Mouse (Mus musculus): ENCODE measurements around the gene Rps15a. TPM values are rescaled to one million over a fixed set of nuclear protein-coding genes. Genes with fewer than 3 reads are reported as not detected.

Gene Rps15a
- polyA plus RNA-seq, 2 experiments: 1,027 to 6,071 TPM

- no peak overlapping the region for H3K4me2 ChIP-seq (replicated peaks; ENCODE audit: low read depth, low read length, severe bottlenecking)
- no peak for TF ChIP-seq POLR2A (IDR thresholded peaks at IDR 0.05; ENCODE audit: borderline replicate concordance, extremely low read depth, insufficient read depth, insufficient read length)
- no peak for ATAC-seq (ENCODE audit: low FRiP score, low read depth)
- no peak overlapping the region for H3K27ac ChIP-seq (replicated peaks; ENCODE audit: low read depth, low read length)
- H3K9ac ChIP-seq (ENCODE audit: low read depth, low read length, severe bottlenecking): no peak overlapping the region
- no peaks in the 10 kb centered on the region for H3K27me3 ChIP-seq (ENCODE audit: control insufficient read depth, insufficient read depth, low read length)
- WGBS: 86% methylated on average over 4 of the region's 4 CpGs
- no peaks in the 10 kb centered on the region for H3K36me3 ChIP-seq (ENCODE audit: control insufficient read depth, insufficient read depth, low read length)
- H3K4me3 ChIP-seq (replicated peaks; ENCODE audit: low read length): no peak overlapping the region
- no peaks in the 10 kb centered on the region for H3K4me1 ChIP-seq (ENCODE audit: control insufficient read depth, insufficient read depth, low read length)
- no peaks in the 10 kb centered on the region for H3K9me3 ChIP-seq (ENCODE audit: control insufficient read depth, low read length)
- DNase-seq (ENCODE audit: low spot score): no peak
Observed at GRCm38 (mm10) chr7:118079987-118080386, 36.0 kb downstream of the Rps15a start.

- 94% methylated on average over 5 of the region's 5 CpGs for WGBS
- no peak for TF ChIP-seq POLR2A (IDR thresholded peaks at IDR 0.05; ENCODE audit: borderline replicate concordance, extremely low read depth, insufficient read depth, insufficient read length)
- no peak for ATAC-seq (ENCODE audit: low FRiP score, low read depth)
Observed at GRCm38 (mm10) chr7:118079097-118079496, 36.9 kb downstream of the Rps15a start.

DNA sequence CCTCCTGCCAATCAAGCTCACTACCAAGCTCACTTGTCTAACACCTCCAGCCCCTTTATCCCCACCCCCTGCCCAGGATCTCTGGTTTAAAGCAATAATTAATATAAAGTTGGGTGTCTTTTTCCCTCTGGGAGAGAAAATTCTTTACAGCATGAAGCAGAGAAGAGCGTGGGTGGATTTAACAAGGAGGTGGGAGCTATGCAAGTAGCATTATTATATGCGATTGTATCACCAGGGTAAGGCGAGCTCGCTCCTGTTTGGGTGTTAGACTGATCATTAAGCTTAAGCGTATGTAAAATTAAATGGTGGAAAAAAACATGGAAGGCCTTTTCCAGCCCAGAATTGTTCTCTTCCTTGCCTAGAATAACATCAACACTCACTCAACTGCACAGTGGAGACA, 48.7 kb downstream of the Rps15a start:
- WGBS: 89% methylated on average over 5 of the region's 5 CpGs
- no peak for DNase-seq (ENCODE audit: low spot score)
- H3K27me3 ChIP-seq (ENCODE audit: control insufficient read depth, insufficient read depth, low read length): no peaks in the 10 kb centered on the region
- H3K9ac ChIP-seq (ENCODE audit: low read depth, low read length, severe bottlenecking): no peak overlapping the region
- no peak for ATAC-seq (ENCODE audit: low FRiP score, low read depth)
- H3K4me3 ChIP-seq (replicated peaks; ENCODE audit: low read length): no peak overlapping the region
- H3K4me1 ChIP-seq (ENCODE audit: control insufficient read depth, insufficient read depth, low read length): no peaks in the 10 kb centered on the region
- no peaks in the 10 kb centered on the region for H3K36me3 ChIP-seq (ENCODE audit: control insufficient read depth, insufficient read depth, low read length)
- no peak for TF ChIP-seq POLR2A (IDR thresholded peaks at IDR 0.05; ENCODE audit: borderline replicate concordance, extremely low read depth, insufficient read depth, insufficient read length)
- H3K27ac ChIP-seq (replicated peaks; ENCODE audit: low read depth, low read length): no peak overlapping the region
- H3K4me2 ChIP-seq (replicated peaks; ENCODE audit: low read depth, low read length, severe bottlenecking): no peak overlapping the region
- no peaks in the 10 kb centered on the region for H3K9me3 ChIP-seq (ENCODE audit: control insufficient read depth, low read length)

More at GRCm38 (mm10) chr7:118079097-118079496, 36.9 kb downstream of the Rps15a start:
- Histone ChIP-seq H3K36me3 (ENCODE audit: control insufficient read depth, insufficient read depth, low read length) (no peaks in the 10 kb centered on the region), H3K4me2 (replicated peaks; ENCODE audit: low read depth, low read length, severe bottlenecking) (no peak overlapping the region), H3K4me3 (replicated peaks; ENCODE audit: low read length) (no peak overlapping the region), H3K9me3 (ENCODE audit: control insufficient read depth, low read length) (no peaks in the 10 kb centered on the region), H3K9ac (ENCODE audit: low read depth, low read length, severe bottlenecking) (no peak overlapping the region), H3K27ac (replicated peaks; ENCODE audit: low read depth, low read length) (no peak overlapping the region), H3K27me3 (ENCODE audit: control insufficient read depth, insufficient read depth, low read length) (no peaks in the 10 kb centered on the region), H3K4me1 (ENCODE audit: control insufficient read depth, insufficient read depth, low read length) (no peaks in the 10 kb centered on the region)
- DNase-seq (ENCODE audit: low spot score): no peak

DNA sequence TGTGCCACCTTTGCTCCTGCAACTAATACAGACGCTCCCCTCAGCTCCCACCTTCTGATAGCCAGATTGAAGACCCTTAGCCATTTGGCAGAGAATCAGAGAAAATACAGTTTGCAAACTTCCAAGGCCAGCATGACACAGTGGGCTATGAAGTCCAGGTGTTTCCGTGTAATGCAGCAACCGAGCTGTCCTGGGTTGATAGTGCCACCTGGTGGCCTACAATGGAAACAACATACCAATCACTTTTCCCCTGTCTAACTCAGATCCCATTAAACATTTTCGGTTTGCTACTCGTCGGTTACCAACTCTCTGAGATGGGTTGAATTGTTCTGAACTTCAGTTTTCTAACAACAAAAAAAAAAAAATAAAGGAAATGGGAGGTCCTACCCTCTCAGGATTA, 59.7 kb downstream of the Rps15a start:
- Histone ChIP-seq H3K4me2 (replicated peaks; ENCODE audit: low read depth, low read length, severe bottlenecking) (no peak overlapping the region), H3K9me3 (ENCODE audit: control insufficient read depth, low read length) (no peaks in the 10 kb centered on the region), H3K9ac (ENCODE audit: low read depth, low read length, severe bottlenecking) (no peak overlapping the region), H3K27ac (replicated peaks; ENCODE audit: low read depth, low read length) (no peak overlapping the region), H3K4me1 (ENCODE audit: control insufficient read depth, insufficient read depth, low read length) (no peaks in the 10 kb centered on the region), H3K27me3 (ENCODE audit: control insufficient read depth, insufficient read depth, low read length) (no peaks in the 10 kb centered on the region), H3K36me3 (ENCODE audit: control insufficient read depth, insufficient read depth, low read length) (no peaks in the 10 kb centered on the region), H3K4me3 (replicated peaks; ENCODE audit: low read length) (no peak overlapping the region)
- no peak for ATAC-seq (ENCODE audit: low FRiP score, low read depth)
- TF ChIP-seq POLR2A (IDR thresholded peaks at IDR 0.05; ENCODE audit: borderline replicate concordance, extremely low read depth, insufficient read depth, insufficient read length): no peak
- WGBS: 79% methylated on average over 6 of the region's 6 CpGs
- DNase-seq (ENCODE audit: low spot score): no peak

Other genes starting within 250 kb of the Rps15a start
- 163 and 196 TPM in 2 replicates for gene Arl6ip1, start 13.5 kb upstream of the Rps15a start, polyA plus RNA-seq (2012; rRNA removed)
- gene Arl6ip1, start 13.5 kb upstream of the Rps15a start, polyA plus RNA-seq (2014; fragmentation: Nextera tagmentation; extraction: Ambion mirVana): 283 and 299 TPM in 2 replicates
- gene Smg1, start 127.5 kb upstream of the Rps15a start, polyA plus RNA-seq (2012; rRNA removed): 42.8 and 45.4 TPM in 2 replicates
- 21.6 and 23.9 TPM in 2 replicates for gene Smg1, start 127.5 kb upstream of the Rps15a start, polyA plus RNA-seq (2014; fragmentation: Nextera tagmentation; extraction: Ambion mirVana)